Mouse (Mus musculus) megakaryocyte, embryonic 14.5 days (primary cell): ENCODE measurements around the gene Cdk6.

Experiments
- FLI1 ChIP-seq: IDR thresholded peaks from 2 replicates; pipeline ENCODE4 v1.6.1; 2012; ENCODE audit warnings: low read length, inconsistent platforms, mixed read lengths
- GATA1 ChIP-seq: IDR thresholded peaks from 3 replicates; pipeline ENCODE4 v1.6.1; 2012; ENCODE audit warnings: mixed read lengths, low read length, inconsistent platforms, borderline replicate concordance

DNA sequence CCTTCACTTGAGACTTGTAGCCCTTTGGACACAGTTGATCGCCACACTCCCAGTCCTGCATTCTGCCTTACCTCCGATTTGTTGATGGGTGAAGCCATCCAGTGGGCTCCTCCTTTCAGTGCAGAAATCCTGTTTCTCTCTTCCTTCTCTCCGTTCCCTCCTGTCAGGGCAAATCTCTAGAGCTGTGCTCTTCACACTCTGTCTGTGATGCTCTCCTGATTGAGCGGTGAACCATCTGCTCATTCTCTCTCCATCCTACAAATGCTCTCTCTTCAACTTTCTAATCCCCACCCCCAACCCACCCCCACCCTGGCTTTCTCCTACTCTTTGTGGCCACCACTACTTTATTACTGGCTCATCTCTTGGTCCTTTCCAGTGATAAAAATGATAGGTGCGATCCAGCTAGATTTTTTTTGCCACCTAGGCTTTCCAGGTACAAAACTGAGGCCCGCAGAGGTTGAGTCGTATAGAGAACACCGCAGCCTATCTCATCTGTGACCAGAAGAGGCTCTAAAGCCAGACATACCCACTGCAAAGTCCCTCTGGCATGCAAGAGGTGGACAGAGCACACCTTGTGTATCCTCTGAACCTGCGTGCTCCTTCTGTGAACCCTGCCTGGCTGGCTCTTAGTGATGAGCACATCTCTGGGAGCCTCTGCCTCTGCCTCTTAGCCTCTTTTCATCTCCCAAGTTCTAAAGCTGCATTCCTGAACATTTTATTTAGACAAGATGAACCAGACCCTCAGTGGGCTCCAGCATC, 139.5 kb downstream of the Cdk6 start:
- no peak for TF ChIP-seq FLI1
- TF ChIP-seq GATA1 = no peak
